Comparison of ENCODE assay signal across 8 mouse cellular contexts in genomic region chrX:57919886-57920285, GRCm38 (mm10).
DNase-seq lines count a peak whose midpoint lies in the region; ATAC-seq lines count a peak whose summit lies in the region.

No protein-coding gene starts in this region.

- H3K36me3 ChIP-seq in kidney, embryonic 15.5 days, result no peaks in the 10 kb centered on the region
- H3K36me3 ChIP-seq in forebrain, embryonic 10.5 days (replicated peaks), result no peaks in the 10 kb centered on the region
- no peaks in the 10 kb centered on the region for H3K36me3 ChIP-seq in intestine, embryonic 16.5 days (ENCODE audit: control insufficient read depth, insufficient read depth, low read length)
- no peaks in the 10 kb centered on the region for H3K36me3 ChIP-seq in neural tube, embryonic 12.5 days

- peak overlapping the region; percentile 15; the same call in 1 of the 2 replicates for H3K4me3 ChIP-seq in kidney, embryonic 15.5 days (replicated peaks)
- H3K4me3 ChIP-seq in forebrain, embryonic 10.5 days, result peak overlapping the region; percentile 40
- peak overlapping the region; percentile 24 for H3K4me3 ChIP-seq in intestine, embryonic 16.5 days (ENCODE audit: low read length)
- no peak overlapping the region for H3K4me3 ChIP-seq in neural tube, embryonic 12.5 days

- ATAC-seq in kidney, embryonic 15.5 days (replicated peaks; ENCODE audit: low FRiP score), result no peak
- no peak for ATAC-seq in intestine, embryonic 16.5 days
- no peak for ATAC-seq in neural tube, embryonic 12.5 days (ENCODE audit: low FRiP score, low read depth)
- no peak for ATAC-seq in inflammation-experienced regulatory T-cells, adult 6 months

- DNase-seq in kidney, adult 8-10 months, result no peak
- DNase-seq in forebrain, embryonic 10.5 days (ENCODE audit: extremely low spot score, low spot score), result no peak
- no peak for DNase-seq in cerebellum, adult 9-10 months
- no peak for DNase-seq in kidney, adult 9 months

- no peaks in the 10 kb centered on the region for H3K9me3 ChIP-seq in kidney, embryonic 15.5 days (replicated peaks)
- no peaks in the 10 kb centered on the region for H3K9me3 ChIP-seq in forebrain, embryonic 10.5 days
- H3K9me3 ChIP-seq in intestine, embryonic 16.5 days (ENCODE audit: control insufficient read depth, low read length), result no peaks in the 10 kb centered on the region
- no peaks in the 10 kb centered on the region for H3K9me3 ChIP-seq in neural tube, embryonic 12.5 days

- H3K4me2 ChIP-seq in kidney, embryonic 15.5 days, result peak overlapping the region; percentile 36
- H3K4me2 ChIP-seq in intestine, embryonic 16.5 days (ENCODE audit: low read depth, low read length), result 0 out of 2 replicates have a peak overlapping the region, but pooled peaks have one; percentile 30
- H3K4me2 ChIP-seq in neural tube, embryonic 12.5 days (replicated peaks), result peak overlapping the region; percentile 41

- H3K9ac ChIP-seq in kidney, embryonic 15.5 days, result no peak overlapping the region
- H3K9ac ChIP-seq in intestine, embryonic 16.5 days (ENCODE audit: low read depth, low read length), result no peak overlapping the region
- no peak overlapping the region for H3K9ac ChIP-seq in neural tube, embryonic 12.5 days

- 23% methylated on average over 17 of the region's 17 CpGs for WGBS in kidney, embryonic 15.5 days
- 21% methylated on average over 17 of the region's 17 CpGs for WGBS in forebrain, embryonic 10.5 days
- whole genome bisulfite sequencing in intestine, embryonic 16.5 days, result 18% methylated on average over 17 of the region's 17 CpGs
- WGBS in neural tube, embryonic 12.5 days, result 20% methylated on average over 17 of the region's 17 CpGs

- 0 out of 2 replicates have a peak, but pooled peaks cover 3% of the 10 kb centered on the region for H3K4me1 ChIP-seq in kidney, embryonic 15.5 days
- H3K4me1 ChIP-seq in forebrain, embryonic 10.5 days, result peaks cover 67% of the 10 kb centered on the region
- H3K4me1 ChIP-seq in intestine, embryonic 16.5 days (ENCODE audit: control insufficient read depth, insufficient read depth, low read length), result no peaks in the 10 kb centered on the region
- no peaks in the 10 kb centered on the region for H3K4me1 ChIP-seq in neural tube, embryonic 12.5 days

- peaks cover 93% of the 10 kb centered on the region for H3K27me3 ChIP-seq in kidney, embryonic 15.5 days
- H3K27me3 ChIP-seq in forebrain, embryonic 10.5 days (ENCODE audit: poor library complexity, severe bottlenecking), result peaks cover 73% of the 10 kb centered on the region
- H3K27me3 ChIP-seq in intestine, embryonic 16.5 days (replicated peaks; ENCODE audit: control insufficient read depth, insufficient read depth, low read length), result peaks cover 30% of the 10 kb centered on the region
- peaks cover 5% of the 10 kb centered on the region for H3K27me3 ChIP-seq in neural tube, embryonic 12.5 days (replicated peaks)

- H3K27ac ChIP-seq in kidney, embryonic 15.5 days, result no peak overlapping the region
- H3K27ac ChIP-seq in forebrain, embryonic 10.5 days, result peak overlapping the region; percentile 79
- no peak overlapping the region for H3K27ac ChIP-seq in intestine, embryonic 16.5 days (ENCODE audit: low read length)
- H3K27ac ChIP-seq in neural tube, embryonic 12.5 days, result no peak overlapping the region
